Mouse (Mus musculus): ENCODE results near the gene Rpl19. TPM values are rescaled to one million over a fixed set of nuclear protein-coding genes. Genes with fewer than 3 reads are reported as not detected.

Gene Rpl19
- polyA plus RNA-seq, 1 experiment: 1,270 TPM

- Histone ChIP-seq H3K4me3 (ENCODE audit: insufficient read depth, low read length) (peak overlapping the region; percentile 97), H3K4me1 (ENCODE audit: control insufficient read depth, insufficient read depth, low read length) (peaks cover 36% of the 10 kb centered on the region), H3K27ac (ENCODE audit: insufficient read depth, low read depth, low read length) (peak overlapping the region; percentile 79)
- TF ChIP-seq CTCF (IDR thresholded peaks at IDR 0.05; ENCODE audit: low read depth, low read length) (no peak), POLR2A (IDR thresholded peaks at IDR 0.05; ENCODE audit: borderline replicate concordance, low read depth, low read length) (no peak)
These were observed 39.6 kb upstream of the Rpl19 start for GRCm38 (mm10) chr11:97986738-97987465.

- no peak for TF ChIP-seq POLR2A (IDR thresholded peaks at IDR 0.05; ENCODE audit: borderline replicate concordance, low read depth, low read length)
- peak; percentile 52 for TF ChIP-seq CTCF (IDR thresholded peaks at IDR 0.05; ENCODE audit: low read depth, low read length)
- Histone ChIP-seq H3K27ac (ENCODE audit: insufficient read depth, low read depth, low read length) (peak overlapping the region; percentile 82), H3K4me1 (ENCODE audit: control insufficient read depth, insufficient read depth, low read length) (peaks cover 39% of the 10 kb centered on the region), H3K4me3 (ENCODE audit: insufficient read depth, low read length) (peak overlapping the region; percentile 83)
These were observed 38.7 kb upstream of the Rpl19 start for GRCm38 (mm10) chr11:97987551-97988526.

DNA sequence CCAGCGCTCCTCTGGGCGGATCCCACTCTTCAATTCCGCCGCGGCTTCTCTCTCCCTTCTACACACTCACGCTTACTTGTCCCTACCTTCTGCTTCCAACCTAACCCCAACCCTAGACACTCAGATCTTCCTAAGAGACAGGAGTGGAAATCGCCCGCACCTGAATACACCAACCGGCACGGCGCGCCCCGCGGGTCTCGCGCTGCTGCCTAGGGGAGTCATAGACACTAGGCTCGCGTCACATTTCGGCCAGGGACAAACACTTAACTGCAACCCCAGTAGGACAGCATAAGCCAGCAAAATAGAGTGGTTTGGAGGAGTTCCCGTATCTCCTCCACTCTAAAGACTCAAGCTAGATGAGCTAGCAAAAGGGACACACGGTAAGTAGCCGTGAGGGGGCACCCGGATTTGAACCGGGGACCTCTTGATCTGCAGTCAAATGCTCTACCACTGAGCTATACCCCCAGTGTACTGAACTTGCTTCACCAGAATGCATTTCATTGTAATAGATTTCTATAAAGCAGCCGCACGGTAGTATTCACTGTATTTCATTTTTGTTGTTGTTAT, 37.9 kb upstream of the Rpl19 start:
- Histone ChIP-seq H3K27ac (ENCODE audit: insufficient read depth, low read depth, low read length) (peak overlapping the region; percentile 82), H3K4me1 (ENCODE audit: control insufficient read depth, insufficient read depth, low read length) (peaks cover 40% of the 10 kb centered on the region), H3K4me3 (ENCODE audit: insufficient read depth, low read length) (peak overlapping the region; percentile 83)
- TF ChIP-seq POLR2A (IDR thresholded peaks at IDR 0.05; ENCODE audit: borderline replicate concordance, low read depth, low read length): no peak
- TF ChIP-seq CTCF (IDR thresholded peaks at IDR 0.05; ENCODE audit: low read depth, low read length): no peak

DNA sequence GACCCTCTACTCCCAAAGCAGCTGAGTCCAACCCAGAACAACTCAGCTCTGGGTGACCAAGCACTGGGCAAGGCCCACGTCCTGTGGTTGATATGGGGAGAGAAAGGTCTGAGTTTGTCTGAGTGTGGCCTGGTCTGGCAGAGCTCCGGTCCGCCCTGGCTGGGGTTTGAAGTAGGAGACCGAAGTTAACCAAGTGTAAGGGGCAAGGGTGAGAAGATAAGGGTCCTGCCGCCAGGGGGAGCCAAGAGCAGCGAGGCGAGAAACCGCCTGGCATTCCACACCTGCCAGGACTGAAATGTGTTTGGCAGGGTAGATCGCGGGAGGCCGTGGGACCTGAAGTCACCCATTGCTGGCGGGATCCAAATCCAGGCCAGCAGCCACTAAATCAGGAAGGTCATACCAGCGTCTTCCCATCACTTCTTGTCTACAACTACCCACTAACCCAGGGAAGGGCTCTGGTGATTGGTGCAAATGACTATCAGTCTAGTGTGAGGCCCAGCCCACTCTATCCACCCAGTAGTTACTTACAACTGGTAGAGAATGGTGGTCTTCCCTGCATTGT, 31.9 kb upstream of the Rpl19 start:
- no peak for TF ChIP-seq POLR2A (IDR thresholded peaks at IDR 0.05; ENCODE audit: borderline replicate concordance, low read depth, low read length)
- TF ChIP-seq CTCF (IDR thresholded peaks at IDR 0.05; ENCODE audit: low read depth, low read length): peak; percentile 82
- peak overlapping the region; percentile 76 for H3K4me3 ChIP-seq (ENCODE audit: insufficient read depth, low read length)
- peak overlapping the region; percentile 85 for H3K27ac ChIP-seq (ENCODE audit: insufficient read depth, low read depth, low read length)
- H3K4me1 ChIP-seq (ENCODE audit: control insufficient read depth, insufficient read depth, low read length): peaks cover 50% of the 10 kb centered on the region

DNA sequence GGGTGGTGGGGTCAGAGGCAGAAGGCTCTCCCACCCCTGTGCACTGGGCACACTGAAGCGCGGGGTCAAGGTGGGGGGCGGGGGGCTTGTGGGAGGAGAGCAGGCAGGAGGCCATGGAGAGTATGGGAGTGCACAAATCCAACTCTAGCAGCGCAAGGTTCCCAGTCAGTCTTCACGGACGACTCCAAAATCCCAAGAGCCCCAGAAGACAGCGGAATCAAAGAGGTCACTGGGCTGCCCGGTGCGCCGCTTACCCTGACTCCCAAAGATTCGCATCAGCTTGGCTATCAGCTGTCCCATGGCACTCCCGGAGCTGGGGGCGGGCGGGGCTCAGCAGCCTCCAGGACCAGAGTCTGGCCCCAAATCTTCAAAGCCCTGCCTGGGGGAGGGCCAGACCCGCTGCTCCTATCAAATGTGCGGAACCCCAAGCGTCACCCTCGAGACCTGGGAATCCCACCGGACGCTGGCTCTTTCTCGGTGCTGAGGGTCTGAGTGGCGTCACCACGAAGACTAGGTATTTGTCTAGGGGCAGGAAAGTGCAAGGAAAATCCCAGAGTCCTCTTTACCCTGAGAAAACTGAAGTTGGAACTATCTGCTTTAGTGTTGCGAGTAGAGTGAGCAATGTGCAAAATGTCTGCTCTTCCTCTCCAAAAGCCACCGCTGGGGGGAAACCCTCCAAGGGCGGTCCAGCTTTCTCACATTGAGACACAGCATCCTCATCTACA, 30.8 kb upstream of the Rpl19 start, which contains the start of gene Arl5c:
TSS of gene Arl5c (minus strand) at position 618 of the 725 bp plus-strand sequence.
- peak within 1 kb of the TSS; percentile 85 for H3K27ac ChIP-seq (ENCODE audit: insufficient read depth, low read depth, low read length)
- peaks cover 49% of the 10 kb centered on the region for H3K4me1 ChIP-seq (ENCODE audit: control insufficient read depth, insufficient read depth, low read length)
- no peak; the same call in 1 of the 2 replicates for TF ChIP-seq CTCF (IDR thresholded peaks at IDR 0.05; ENCODE audit: low read depth, low read length)
- no peak for TF ChIP-seq POLR2A (IDR thresholded peaks at IDR 0.05; ENCODE audit: borderline replicate concordance, low read depth, low read length)
- H3K4me3 ChIP-seq (ENCODE audit: insufficient read depth, low read length): peak within 1 kb of the TSS; percentile 76

GRCm38 (mm10) chr11:97996691-97997090, 29.8 kb upstream of the Rpl19 start:
- Histone ChIP-seq H3K27ac (ENCODE audit: insufficient read depth, low read depth, low read length) (peak overlapping the region; percentile 85), H3K4me3 (ENCODE audit: insufficient read depth, low read length) (no peak overlapping the region), H3K4me1 (ENCODE audit: control insufficient read depth, insufficient read depth, low read length) (peaks cover 49% of the 10 kb centered on the region)
- TF ChIP-seq POLR2A (IDR thresholded peaks at IDR 0.05; ENCODE audit: borderline replicate concordance, low read depth, low read length) (no peak), CTCF (IDR thresholded peaks at IDR 0.05; ENCODE audit: low read depth, low read length) (no peak)

- peaks cover 45% of the 10 kb centered on the region for H3K4me1 ChIP-seq (ENCODE audit: control insufficient read depth, insufficient read depth, low read length)
- no peak for TF ChIP-seq CTCF (IDR thresholded peaks at IDR 0.05; ENCODE audit: low read depth, low read length)
- TF ChIP-seq POLR2A (IDR thresholded peaks at IDR 0.05; ENCODE audit: borderline replicate concordance, low read depth, low read length): no peak
- H3K4me3 ChIP-seq (ENCODE audit: insufficient read depth, low read length): peak overlapping the region; percentile 6; the same call in 1 of the 2 replicates
- H3K27ac ChIP-seq (ENCODE audit: insufficient read depth, low read depth, low read length): peak overlapping the region; percentile 85
These were observed 29.0 kb upstream of the Rpl19 start for GRCm38 (mm10) chr11:97997387-97997960.

- Histone ChIP-seq H3K4me3 (ENCODE audit: insufficient read depth, low read length) (peak overlapping the region; percentile 6; the same call in 1 of the 2 replicates), H3K27ac (ENCODE audit: insufficient read depth, low read depth, low read length) (peak overlapping the region; percentile 85), H3K4me1 (ENCODE audit: control insufficient read depth, insufficient read depth, low read length) (peaks cover 50% of the 10 kb centered on the region)
- TF ChIP-seq CTCF (IDR thresholded peaks at IDR 0.05; ENCODE audit: low read depth, low read length) (no peak), POLR2A (IDR thresholded peaks at IDR 0.05; ENCODE audit: borderline replicate concordance, low read depth, low read length) (no peak)
These were observed 28.3 kb upstream of the Rpl19 start for GRCm38 (mm10) chr11:97998074-97998793.
